Comparison of ENCODE assay signal across 21 mouse cellular contexts in the genomic region with DNA sequence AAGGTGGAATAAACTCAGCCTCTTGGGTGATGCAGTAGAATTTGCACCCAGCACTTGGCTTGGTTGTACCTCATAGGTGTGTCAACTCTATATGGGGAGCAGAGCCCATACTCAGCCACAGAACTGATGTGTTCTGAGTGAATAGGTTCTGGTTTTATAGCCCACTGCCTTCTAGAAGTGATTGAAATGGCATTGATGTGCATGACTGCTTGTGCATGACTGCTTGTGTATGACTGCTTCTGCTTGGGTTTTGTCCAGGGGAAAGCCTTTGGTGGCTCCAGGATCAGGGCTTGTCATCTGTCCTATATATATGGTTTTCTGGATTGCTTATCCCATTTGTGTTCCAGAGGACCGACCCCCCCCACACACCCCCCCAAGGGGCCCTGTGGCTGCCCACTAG.
DNase-seq lines count a peak whose midpoint lies in the region; ATAC-seq and TF ChIP-seq lines count a peak whose summit lies in the region.
"Had no signal": no experiment of that assay in that cellular context is flagged by ENCODE, and none has a peak within 500 bp of the region (broad histone marks: within the 10 kb centered on the region; RNA-seq: fewer than 3 reads in every experiment).

No protein-coding gene starts in this region.

- no peak overlapping the region for H3K4me3 ChIP-seq in heart, embryonic 11.5 days (ENCODE audit: low read depth, low read length)
- H3K4me3 ChIP-seq in kidney, postnatal 0 days (replicated peaks; ENCODE audit: low read depth, low read length) = no peak overlapping the region
- no peak overlapping the region for H3K4me3 ChIP-seq in midbrain, embryonic 14.5 days (replicated peaks; ENCODE audit: low read depth, low read length)
- H3K4me3 ChIP-seq: embryonic facial prominence, embryonic 10.5 days; heart, embryonic 13.5 days; hindbrain, embryonic 15.5 days had no signal

- POLR2A ChIA-PET in Patski (lab: Charles Lee) = interaction anchor here (0.6 kb wide), 2 partner anchors 13 to 27 kb away, joined by 3 read pairs; no protein-coding TSS in a partner anchor

- no peak for ATAC-seq in heart, embryonic 11.5 days (replicated peaks; ENCODE audit: insufficient number of reproducible peaks, low FRiP score, low TSS enrichment)
- ATAC-seq in kidney, postnatal 0 days (replicated peaks; ENCODE audit: low FRiP score, low read depth) = no peak; the same call in none of the 2 replicates
- ATAC-seq in Patski = peak; percentile 12
- ATAC-seq in midbrain, embryonic 14.5 days (ENCODE audit: low FRiP score, low TSS enrichment) = no peak
- ATAC-seq: forebrain, embryonic 14.5 days had no signal

- H3K36me3 ChIP-seq in heart, embryonic 11.5 days (ENCODE audit: control insufficient read depth, insufficient read depth, low read length) = no peaks in the 10 kb centered on the region
- H3K36me3 ChIP-seq in kidney, postnatal 0 days (ENCODE audit: insufficient read depth, low read length) = 0 out of 2 replicates have a peak, but pooled peaks cover 4% of the 10 kb centered on the region
- 0 out of 2 replicates have a peak, but pooled peaks cover 7% of the 10 kb centered on the region for H3K36me3 ChIP-seq in midbrain, embryonic 14.5 days (ENCODE audit: control insufficient read depth, insufficient read depth, low read length)
- H3K36me3 ChIP-seq: heart, embryonic 13.5 days; hindbrain, embryonic 15.5 days had no signal

- H3K9me3 ChIP-seq in heart, embryonic 11.5 days (replicated peaks; ENCODE audit: control insufficient read depth, low read length) = no peaks in the 10 kb centered on the region
- no peaks in the 10 kb centered on the region for H3K9me3 ChIP-seq in kidney, postnatal 0 days (replicated peaks; ENCODE audit: low read length)
- H3K9me3 ChIP-seq in midbrain, embryonic 14.5 days (ENCODE audit: control insufficient read depth, low read length) = no peaks in the 10 kb centered on the region
- H3K9me3 ChIP-seq: embryonic facial prominence, embryonic 10.5 days; heart, embryonic 13.5 days; hindbrain, embryonic 15.5 days had no signal

- H3K27me3 ChIP-seq in heart, embryonic 11.5 days (ENCODE audit: control insufficient read depth, insufficient read depth, low read length) = 0 out of 2 replicates have a peak, but pooled peaks cover 2% of the 10 kb centered on the region
- H3K27me3 ChIP-seq in kidney, postnatal 0 days (ENCODE audit: insufficient read depth, low read length) = no peaks in the 10 kb centered on the region
- no peaks in the 10 kb centered on the region for H3K27me3 ChIP-seq in Patski
- H3K27me3 ChIP-seq in midbrain, embryonic 14.5 days (ENCODE audit: control insufficient read depth, insufficient read depth, low read length) = no peaks in the 10 kb centered on the region
- H3K27me3 ChIP-seq: CH12.LX; heart, embryonic 13.5 days; hindbrain, embryonic 15.5 days had no signal

- peak; percentile 58 for DNase-seq in heart, adult 11 months
- DNase-seq in kidney, adult 9 months = peak; percentile 23
- no peak for DNase-seq in kidney, postnatal 14 days
- peak; percentile 25 for DNase-seq in kidney, postnatal 0 days (ENCODE audit: low spot score)
- DNase-seq in kidney, postnatal 10 days = no peak
- DNase-seq in Patski (ENCODE audit: low read depth, low spot score) = no peak
- no peak for DNase-seq in midbrain, embryonic 14.5 days
- DNase-seq: adrenal gland, adult 2 months; adrenal gland, postnatal 25 days; cerebellum, adult 18-20 months; cerebellum, adult 9-11 months; cerebellum, postnatal 36 days; gastrocnemius, postnatal 36 days; heart, adult 18-20 months; heart, postnatal 36 days had no signal

- H3K9ac ChIP-seq in heart, embryonic 11.5 days (ENCODE audit: low read depth, low read length) = no peak overlapping the region
- H3K9ac ChIP-seq in kidney, postnatal 0 days (ENCODE audit: low read depth, low read length) = no peak overlapping the region
- no peak overlapping the region for H3K9ac ChIP-seq in midbrain, embryonic 14.5 days (replicated peaks; ENCODE audit: low read length)
- H3K9ac ChIP-seq: heart, embryonic 13.5 days; hindbrain, embryonic 15.5 days had no signal

- H3K27ac ChIP-seq in heart, embryonic 11.5 days (ENCODE audit: low read depth, low read length) = no peak overlapping the region
- H3K27ac ChIP-seq in kidney, postnatal 0 days = no peak overlapping the region
- H3K27ac ChIP-seq in midbrain, embryonic 14.5 days (replicated peaks; ENCODE audit: low read depth, low read length) = no peak overlapping the region
- H3K27ac ChIP-seq: embryonic facial prominence, embryonic 10.5 days; heart, embryonic 13.5 days; hindbrain, embryonic 15.5 days had no signal

- 45% methylated on average over 1 of the region's 1 CpGs for WGBS in heart, embryonic 11.5 days (ENCODE audit: insufficient replicate concordance)
- WGBS in kidney, postnatal 0 days = 60% methylated on average over 1 of the region's 1 CpGs
- 85% methylated on average over 1 of the region's 1 CpGs for WGBS in midbrain, embryonic 14.5 days

- in situ Hi-C loops in Patski (cut with MboI; ENCODE audit: low pct_unique_long_range_greater_than_20kb) = no loop called here

- H3K4me2 ChIP-seq in heart, embryonic 11.5 days = no peak overlapping the region
- no peak overlapping the region for H3K4me2 ChIP-seq in kidney, postnatal 0 days (ENCODE audit: low read length)
- H3K4me2 ChIP-seq in midbrain, embryonic 14.5 days (ENCODE audit: low read length) = no peak overlapping the region
- H3K4me2 ChIP-seq: heart, embryonic 13.5 days; hindbrain, embryonic 15.5 days had no signal

- CTCF ChIA-PET in Patski (lab: Charles Lee) = no interaction called here

- H3K4me1 ChIP-seq in heart, embryonic 11.5 days (ENCODE audit: control insufficient read depth, insufficient read depth, low read length) = no peaks in the 10 kb centered on the region
- no peaks in the 10 kb centered on the region for H3K4me1 ChIP-seq in kidney, postnatal 0 days (replicated peaks; ENCODE audit: insufficient read depth, low read length)
- no peaks in the 10 kb centered on the region for H3K4me1 ChIP-seq in midbrain, embryonic 14.5 days (ENCODE audit: control insufficient read depth, insufficient read depth, low read length)
- H3K4me1 ChIP-seq: embryonic facial prominence, embryonic 10.5 days; heart, embryonic 13.5 days; hindbrain, embryonic 15.5 days had no signal

- no peak for TF ChIP-seq CTCF in kidney, postnatal 0 days (IDR thresholded peaks at IDR 0.05; ENCODE audit: low read depth)
- no peak for TF ChIP-seq CTCF in Patski (IDR thresholded peaks at IDR 0.05)

Comparison
In these comparisons a context has a peak if more than half of its experiments do, and no peak if none do; other contexts are left out.
1. DNase-seq: peak in heart, adult 11 months (single experiment), kidney, adult 9 months (single experiment) and kidney, postnatal 0 days (single experiment); none in kidney, postnatal 14 days (single experiment), kidney, postnatal 10 days (single experiment), Patski (single experiment) and midbrain, embryonic 14.5 days (single experiment).